ENCODE assay signal across 10 mouse cellular contexts in the genomic region with DNA sequence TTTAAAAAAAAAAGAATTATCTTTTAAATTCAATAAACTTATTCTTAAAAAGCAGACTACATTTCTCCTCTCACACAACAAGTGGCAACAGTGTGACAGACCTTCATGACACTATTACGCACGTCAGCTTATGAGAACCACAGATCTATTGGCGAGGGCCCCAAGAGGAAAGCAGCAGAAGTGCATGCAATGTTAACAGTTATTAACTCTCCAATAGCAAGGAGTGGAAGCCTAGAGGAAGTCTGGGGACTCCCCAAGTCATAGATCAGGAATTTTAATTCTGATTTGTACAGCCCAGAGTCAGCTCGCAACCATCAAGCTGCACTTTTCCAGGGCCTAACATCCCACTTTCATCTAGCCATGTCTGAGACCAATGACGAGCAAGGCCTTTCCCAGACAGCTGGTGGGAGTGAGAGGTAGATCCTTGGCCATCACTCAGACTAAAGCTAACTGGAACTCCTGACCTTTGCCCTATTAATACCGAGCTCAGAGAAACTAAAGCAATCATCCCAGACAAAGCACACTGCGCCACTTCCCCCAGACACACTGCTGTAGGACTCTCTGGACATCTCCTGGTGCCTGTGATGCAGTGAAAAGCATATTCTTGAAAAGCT. TPM values are rescaled to one million over a fixed set of nuclear protein-coding genes. Genes with fewer than 3 reads are reported as not detected.
DNase-seq lines count a peak whose midpoint lies in the region; ATAC-seq and TF ChIP-seq lines count a peak whose summit lies in the region.
"Had no signal": no experiment of that assay in that cellular context is flagged by ENCODE, and none has a peak within 500 bp of the region (broad histone marks: within the 10 kb centered on the region; RNA-seq: fewer than 3 reads in every experiment).

No protein-coding gene starts in this region.

- H3K4me2 ChIP-seq in CH12.LX (ENCODE audit: insufficient read depth, low read depth, poor library complexity, severe bottlenecking) = no peak overlapping the region
- H3K4me2 ChIP-seq in limb, embryonic 11.5 days (ENCODE audit: low read depth, severe bottlenecking) = no peak overlapping the region
- H3K4me2 ChIP-seq: heart, embryonic 13.5 days; hindbrain, embryonic 14.5 days had no signal

- H3K36me3 ChIP-seq in CH12.LX (replicated peaks in 1 of 2; ENCODE audit: control insufficient read depth in 1 of 2, insufficient read depth in 1 of 2, low read length in 1 of 2) = peaks cover 0 to 4% of the 10 kb centered on the region in 2 experiments
- no peaks in the 10 kb centered on the region for H3K36me3 ChIP-seq in limb, embryonic 11.5 days (ENCODE audit: control insufficient read depth, insufficient read depth, low read length)
- H3K36me3 ChIP-seq: heart, embryonic 13.5 days had no signal

- TF ChIP-seq EP300 in CH12.LX (IDR thresholded peaks at IDR 0.05; ENCODE audit: low read length) = no peak

- WGBS in limb, embryonic 11.5 days = 68% methylated on average over 7 of the region's 7 CpGs

- H3K9ac ChIP-seq in CH12.LX (ENCODE audit: insufficient read depth, low read depth) = no peak overlapping the region
- H3K9ac ChIP-seq in limb, embryonic 11.5 days (ENCODE audit: low read length) = no peak overlapping the region
- H3K9ac ChIP-seq: heart, embryonic 13.5 days; hindbrain, embryonic 14.5 days had no signal

- H3K9me3 ChIP-seq in CH12.LX (replicated peaks; ENCODE audit: low read length) = no peaks in the 10 kb centered on the region
- H3K9me3 ChIP-seq in limb, embryonic 11.5 days (ENCODE audit: control insufficient read depth, low read length) = no peaks in the 10 kb centered on the region
- H3K9me3 ChIP-seq: heart, embryonic 13.5 days had no signal

- TF ChIP-seq CTCF in layer of hippocampus, adult 2 months (conservative IDR thresholded peaks at IDR 0.05) = peak; percentile 48
- 0 out of 4 replicates have a peak, but pooled peaks of 1 of the 2 experiments have one; percentile 8 for TF ChIP-seq CTCF in CH12.LX (conservative IDR thresholded peaks at IDR 0.05 in 1 of 2, IDR thresholded peaks at IDR 0.05 in 1 of 2; ENCODE audit: low read depth in 2 of 2, low read length in 2 of 2)

- DNase-seq in embryo, embryonic 10 days (ENCODE audit: low spot score) = peak; percentile 45
- DNase-seq in embryo, embryonic 11 days = no peak
- DNase-seq in layer of hippocampus, adult 2 months (ENCODE audit: low spot score in 2 of 2) = no peak
- DNase-seq in layer of hippocampus, adult 11-12 months (ENCODE audit: low spot score) = no peak
- peak; percentile 22 for DNase-seq in CH12.LX (ENCODE audit: extremely low read depth)
- peak; percentile 19 for DNase-seq in limb, embryonic 11.5 days (ENCODE audit: low spot score)

- no peak overlapping the region for H3K4me3 ChIP-seq in layer of hippocampus, adult 2 months
- H3K4me3 ChIP-seq in CH12.LX (replicated peaks in 1 of 3; ENCODE audit: low read depth in 2 of 3, low read length in 2 of 3, poor library complexity in 1 of 3) = no peak overlapping the region
- no peak overlapping the region for H3K4me3 ChIP-seq in limb, embryonic 11.5 days (ENCODE audit: low read depth, low read length)
- H3K4me3 ChIP-seq: heart, embryonic 13.5 days had no signal

- in situ Hi-C loops in CH12.LX (cut with MboI; ENCODE audit: low pct_ligation_motif_present, low pct_unique_long_range_greater_than_20kb, low sequenced_read_pairs) = no loop called here

- H3K4me1 ChIP-seq in CH12.LX (ENCODE audit: control insufficient read depth in 1 of 2, insufficient read depth in 2 of 2) = peaks cover 5 to 38% of the 10 kb centered on the region in 2 experiments; a peak in 2 of 4 replicates
- H3K4me1 ChIP-seq in limb, embryonic 11.5 days (ENCODE audit: control insufficient read depth, insufficient read depth, low read length) = 0 out of 2 replicates have a peak, but pooled peaks cover 3% of the 10 kb centered on the region

- TF ChIP-seq POLR2A in CH12.LX (IDR thresholded peaks at IDR 0.05; ENCODE audit: low read depth, low read length) = no peak

- no peak for TF ChIP-seq RAD21 in CH12.LX (IDR thresholded peaks at IDR 0.05; ENCODE audit: low read depth, low read length)

- H3K79me2 ChIP-seq in CH12.LX (replicated peaks; ENCODE audit: control insufficient read depth, extremely low read depth, insufficient read depth, poor library complexity, severe bottlenecking) = peaks cover 52% of the 10 kb centered on the region

- no peaks in the 10 kb centered on the region for H3K27me3 ChIP-seq in CH12.LX (replicated peaks)
- H3K27me3 ChIP-seq in limb, embryonic 11.5 days (ENCODE audit: control insufficient read depth, insufficient read depth, low read length) = no peaks in the 10 kb centered on the region
- H3K27me3 ChIP-seq: heart, embryonic 13.5 days had no signal

- dilution Hi-C loops in CH12.LX (cut with MboI; ENCODE audit: extremely low pct_ligation_motif_present, extremely low pct_unique_long_range_greater_than_20kb, low sequenced_read_pairs) = no loop called here

- no peak for ATAC-seq in limb, embryonic 11.5 days (ENCODE audit: insufficient number of reproducible peaks, low FRiP score, low TSS enrichment, low read depth)
- no peak for ATAC-seq in frontal cortex, adult (ENCODE audit: low TSS enrichment)
- no peak; the same call in 1 of the 2 replicates for ATAC-seq in megakaryocyte-erythroid progenitor cell, adult 5-6 weeks (replicated peaks; ENCODE audit: low FRiP score, low TSS enrichment, poor library complexity, severe bottlenecking)

- H3K27ac ChIP-seq in layer of hippocampus, adult 2 months = no peak overlapping the region
- H3K27ac ChIP-seq in CH12.LX (ENCODE audit: insufficient read depth, low read depth) = no peak overlapping the region
- no peak overlapping the region for H3K27ac ChIP-seq in limb, embryonic 11.5 days (replicated peaks; ENCODE audit: low read depth, low read length)
- H3K27ac ChIP-seq: heart, embryonic 13.5 days; hindbrain, embryonic 14.5 days had no signal

TF ChIP-seq in CH12.LX, 34 proteins besides CTCF, POLR2A, EP300 and RAD21:
- TF ChIP-seq PAX5 (IDR thresholded peaks at IDR 0.05; ENCODE audit: low read length) (no peak), JUN (IDR thresholded peaks at IDR 0.05; ENCODE audit: insufficient read depth, low read depth, low read length) (no peak), POLR2AphosphoS2 (IDR thresholded peaks at IDR 0.05; ENCODE audit: low read depth, low read length) (no peak), RCOR1 (conservative IDR thresholded peaks at IDR 0.05; ENCODE audit: low read depth, low read length) (no peak), UBTF (IDR thresholded peaks at IDR 0.05; ENCODE audit: low read depth, low read length) (no peak), NRF1 (IDR thresholded peaks at IDR 0.05; ENCODE audit: low read depth, low read length) (no peak), ETS1 (conservative IDR thresholded peaks at IDR 0.05; ENCODE audit: low read depth, low read length) (no peak), KAT2A (IDR thresholded peaks at IDR 0.05; ENCODE audit: insufficient replicate concordance, low read length) (no peak), JUND (conservative IDR thresholded peaks at IDR 0.05; ENCODE audit: low read depth, low read length) (no peak), MAX (IDR thresholded peaks at IDR 0.05; ENCODE audit: low read length) (no peak), NELFE (IDR thresholded peaks at IDR 0.05; ENCODE audit: low read depth, low read length) (no peak), TBP (conservative IDR thresholded peaks at IDR 0.05; ENCODE audit: low read depth, low read length) (no peak), USF1 (IDR thresholded peaks at IDR 0.05; ENCODE audit: low read depth, low read length) (no peak), ZMIZ1 (IDR thresholded peaks at IDR 0.05; ENCODE audit: low read depth, low read length) (no peak), ELF1 (IDR thresholded peaks at IDR 0.05; ENCODE audit: low read depth, low read length) (no peak), IRF4 (IDR thresholded peaks at IDR 0.05; ENCODE audit: low read depth, low read length) (no peak)

RNA-seq across cellular contexts. Expression of a gene that starts 6.3 kb away (rescaled TPM):
- 10 to 100 TPM; 36.3 to 37.5 TPM for total RNA-seq in layer of hippocampus, adult 2 months (2021)
- 5.6 and 5.7 TPM in 2 replicates for total RNA-seq in CH12.LX (2012; rRNA removed)
- total RNA-seq in CH12.LX (2014; rRNA removed) = 3.8 and 4.3 TPM in 2 replicates
- polyA plus RNA-seq in CH12.LX (2012; ENCODE audit: insufficient read length, low read depth) = 10.3 and 10.4 TPM in 2 replicates
- 24.9 and 27.9 TPM in 2 replicates for polyA plus RNA-seq in limb, embryonic 11.5 days (2014; fragmentation: Nextera tagmentation; extraction: Ambion mirVana)
- total RNA-seq in megakaryocyte-erythroid progenitor cell, adult 5-6 weeks (2014; fragmentation: Nextera tagmentation) = 20.7 and 22.7 TPM in 2 replicates
- total RNA-seq in megakaryocyte-erythroid progenitor cell, adult 5-6 weeks (2017) = 9.6 and 22.9 TPM in 2 replicates

Comparison
In these comparisons a context has a peak if more than half of its experiments do, and no peak if none do; other contexts are left out.
1. DNase-seq: peak in embryo, embryonic 10 days (single experiment), CH12.LX (single experiment) and limb, embryonic 11.5 days (single experiment); none in embryo, embryonic 11 days (single experiment), layer of hippocampus, adult 2 months (0 of 2) and layer of hippocampus, adult 11-12 months (single experiment).